Mouse (Mus musculus): ENCODE measurements around the gene Pamr1. TPM values are rescaled to one million over a fixed set of nuclear protein-coding genes. Genes with fewer than 3 reads are reported as not detected.
A peak's percentile ranks its signal among the peaks of the same experiment; 100 is the strongest.

The Pamr1 gene
- total RNA-seq, 1 experiment from 2014 or later: 0.58 TPM

DNA sequence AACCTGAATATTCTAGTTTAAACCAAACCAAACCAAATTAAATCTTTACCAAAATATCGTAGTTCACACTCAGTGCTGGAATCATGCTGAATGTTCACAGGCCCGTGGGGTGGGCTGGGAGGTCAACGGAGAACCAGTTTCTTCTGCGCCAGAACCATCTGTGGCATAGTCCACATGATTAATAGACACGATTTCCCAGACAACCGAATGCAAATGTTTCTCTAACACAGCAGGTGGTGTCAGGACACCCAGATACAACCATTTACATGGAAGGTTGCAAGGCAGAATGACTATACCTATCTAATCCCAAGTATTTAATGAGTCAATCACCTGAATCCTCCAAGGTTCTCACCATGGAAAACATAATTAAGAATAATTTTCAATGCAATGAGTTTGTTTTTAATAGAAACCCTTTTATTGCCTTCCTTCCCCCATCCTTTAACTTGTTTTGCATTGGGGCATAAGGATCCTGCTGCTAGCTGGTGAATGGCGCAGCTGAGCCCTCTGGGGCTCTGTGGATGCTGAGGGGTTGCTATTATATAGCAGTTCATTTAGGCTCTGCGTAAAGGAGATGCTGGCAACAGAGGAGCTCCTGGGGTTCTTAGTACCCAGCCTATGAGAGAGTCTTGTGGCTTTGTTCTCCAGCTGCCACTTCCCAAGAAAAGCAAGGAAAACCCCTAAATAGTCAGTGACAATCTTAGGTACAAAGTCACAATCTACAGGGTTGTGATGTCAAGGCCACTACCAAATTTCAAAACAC, 106.3 kb downstream of the Pamr1 start:
- ATAC-seq (ENCODE audit: extremely low read depth, insufficient number of reproducible peaks, low FRiP score, poor library complexity, severe bottlenecking): no peak

DNA sequence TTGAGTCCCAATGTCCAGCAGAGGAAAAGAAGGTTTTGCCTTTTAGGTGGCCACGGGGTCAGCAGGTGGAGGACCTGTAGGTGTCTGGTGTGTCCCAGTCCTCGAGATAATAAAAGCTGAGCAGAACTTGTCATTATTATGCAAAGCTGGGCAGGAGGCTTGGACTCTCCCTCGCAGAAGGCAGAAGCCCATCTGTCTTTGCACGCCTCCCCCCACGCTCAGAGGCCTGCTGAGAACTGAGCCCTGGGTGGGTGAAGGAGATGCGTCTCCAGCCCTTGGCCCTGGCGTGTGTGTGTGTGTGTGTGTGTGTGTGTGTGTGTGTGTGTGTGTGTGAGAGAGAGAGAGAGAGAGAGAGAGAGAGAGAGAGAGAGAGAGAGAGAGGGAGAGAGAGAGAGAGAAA, 107.9 kb downstream of the Pamr1 start:
- ATAC-seq (ENCODE audit: extremely low read depth, insufficient number of reproducible peaks, low FRiP score, poor library complexity, severe bottlenecking): no peak

DNA sequence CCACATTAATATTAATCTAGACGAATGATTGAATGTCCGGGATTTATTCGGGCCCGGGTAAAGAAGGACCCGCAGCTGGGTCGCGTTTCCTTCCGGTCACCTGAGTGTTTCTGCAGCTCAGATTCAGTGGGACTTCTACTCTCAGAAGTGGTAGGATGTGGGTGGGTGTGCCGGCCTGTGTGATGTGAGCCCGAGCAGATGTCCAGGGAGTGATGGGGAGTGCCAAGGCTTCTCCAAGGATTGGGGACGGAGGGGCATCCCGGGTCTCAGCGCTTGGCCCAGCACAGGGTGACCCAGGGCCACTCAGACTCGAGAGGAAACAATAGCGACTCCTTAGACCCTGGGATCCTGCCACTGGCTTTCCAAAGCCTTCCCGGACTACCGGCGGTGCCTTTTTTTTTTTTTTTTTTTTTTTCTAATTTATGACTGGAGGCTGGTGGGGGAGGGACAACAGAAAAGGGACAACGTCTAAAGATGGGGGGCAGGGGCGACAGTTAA, 108.4 kb downstream of the Pamr1 start, which contains the start of gene Slc1a2:
Slc1a2 (plus strand) TSS at position 497 of the 498 bp plus-strand sequence.
- ATAC-seq (ENCODE audit: extremely low read depth, insufficient number of reproducible peaks, low FRiP score, poor library complexity, severe bottlenecking): no peak

DNA sequence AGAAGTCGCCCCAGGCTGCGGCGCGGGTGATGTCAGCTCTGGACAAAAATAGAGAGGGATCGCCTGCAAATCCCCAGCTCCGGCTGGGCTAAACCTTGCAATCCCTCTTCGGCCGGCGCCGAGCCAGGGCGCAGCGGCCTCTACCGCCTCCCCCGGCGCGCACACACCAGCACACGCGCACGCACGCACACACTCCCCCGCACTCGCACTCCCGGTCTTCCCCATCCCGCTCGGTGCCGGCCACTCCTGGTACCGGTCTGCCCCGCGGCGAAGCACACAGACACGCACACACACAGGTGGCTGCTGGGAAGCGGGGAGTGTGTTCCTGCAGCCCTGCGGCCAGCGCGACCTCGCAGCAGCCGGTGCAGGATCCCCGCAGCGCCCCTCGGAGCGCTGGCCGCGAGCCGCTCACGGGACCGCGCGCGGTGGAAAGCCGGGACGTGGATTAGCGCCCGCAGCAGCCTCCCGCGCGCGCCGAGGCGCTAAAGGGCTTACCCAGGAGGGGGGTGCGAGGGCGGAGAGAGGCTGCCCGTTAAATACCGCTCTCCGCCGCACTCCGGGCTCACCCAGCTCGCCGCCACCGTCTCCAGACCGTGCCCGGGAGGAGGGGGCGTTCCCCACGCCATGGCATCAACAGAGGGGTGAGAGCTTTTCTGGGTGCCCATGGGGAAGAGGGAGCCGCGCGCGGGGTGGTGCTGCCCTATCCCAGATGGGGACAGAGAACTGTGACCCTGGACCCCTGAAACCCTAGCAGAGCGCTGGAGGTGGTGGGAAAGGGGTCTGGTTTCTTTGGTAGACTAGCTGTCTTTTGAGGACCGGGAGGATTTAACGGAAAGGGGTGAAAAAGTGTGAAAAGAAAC, 109.1 kb downstream of the Pamr1 start:
- ATAC-seq (ENCODE audit: extremely low read depth, insufficient number of reproducible peaks, low FRiP score, poor library complexity, severe bottlenecking): no peak

DNA sequence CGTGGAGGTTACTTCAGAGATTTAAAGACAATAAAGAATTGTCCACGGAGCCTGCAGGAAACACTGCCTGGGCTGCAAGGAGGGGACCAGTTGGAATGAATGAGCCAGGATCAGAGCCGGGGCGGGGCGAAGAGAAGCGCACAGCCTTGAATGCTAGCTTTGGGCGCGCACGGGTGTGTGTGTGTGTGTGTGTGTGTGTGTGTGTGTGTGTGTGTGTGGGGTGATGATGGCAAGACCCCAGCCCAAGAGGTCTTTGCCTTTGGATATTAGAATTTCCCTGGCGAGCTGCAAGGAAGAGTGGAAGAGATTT, 109.7 kb downstream of the Pamr1 start:
- no peak for ATAC-seq (ENCODE audit: extremely low read depth, insufficient number of reproducible peaks, low FRiP score, poor library complexity, severe bottlenecking)

DNA sequence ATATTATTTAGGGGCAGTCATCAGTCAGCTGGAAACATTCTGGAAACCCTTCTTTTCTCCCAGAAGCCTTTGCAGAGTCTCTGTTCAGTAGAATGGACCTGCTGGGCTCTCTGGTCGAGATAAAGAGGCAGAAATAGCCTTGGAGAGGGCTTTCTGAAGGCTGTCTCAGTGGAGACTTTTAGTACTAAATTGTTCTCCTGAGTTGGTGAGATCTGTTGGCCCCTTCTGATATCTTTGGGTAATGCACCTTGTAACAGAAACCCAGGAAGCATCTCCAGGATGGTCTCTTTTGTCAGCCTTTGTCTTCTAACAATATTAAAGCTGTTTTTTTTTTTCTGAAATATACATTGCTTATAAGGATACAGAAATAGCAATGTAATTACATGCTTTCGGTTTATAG, 111.2 kb downstream of the Pamr1 start:
- no peak for ATAC-seq (ENCODE audit: extremely low read depth, insufficient number of reproducible peaks, low FRiP score, poor library complexity, severe bottlenecking)

DNA sequence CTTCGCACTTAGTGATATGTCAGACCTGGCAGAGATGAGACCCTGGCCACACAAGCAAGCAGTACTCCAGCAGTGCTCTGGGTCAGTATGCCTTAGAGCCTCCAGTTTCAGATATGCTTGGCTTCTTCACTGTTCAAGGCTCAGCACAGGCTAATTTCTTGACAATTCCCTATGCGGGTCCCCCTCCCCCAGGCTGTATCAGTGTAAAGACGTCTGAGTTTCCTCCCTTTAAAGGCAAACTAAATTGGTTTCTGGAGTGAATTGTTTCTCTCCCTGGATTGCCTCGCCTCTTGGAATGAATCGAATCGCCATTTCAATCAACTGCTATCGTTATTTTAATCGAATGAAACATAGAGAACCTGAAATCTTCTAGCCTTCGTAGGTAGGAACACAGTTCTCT, 113.1 kb downstream of the Pamr1 start:
- ATAC-seq (ENCODE audit: extremely low read depth, insufficient number of reproducible peaks, low FRiP score, poor library complexity, severe bottlenecking): no peak

DNA sequence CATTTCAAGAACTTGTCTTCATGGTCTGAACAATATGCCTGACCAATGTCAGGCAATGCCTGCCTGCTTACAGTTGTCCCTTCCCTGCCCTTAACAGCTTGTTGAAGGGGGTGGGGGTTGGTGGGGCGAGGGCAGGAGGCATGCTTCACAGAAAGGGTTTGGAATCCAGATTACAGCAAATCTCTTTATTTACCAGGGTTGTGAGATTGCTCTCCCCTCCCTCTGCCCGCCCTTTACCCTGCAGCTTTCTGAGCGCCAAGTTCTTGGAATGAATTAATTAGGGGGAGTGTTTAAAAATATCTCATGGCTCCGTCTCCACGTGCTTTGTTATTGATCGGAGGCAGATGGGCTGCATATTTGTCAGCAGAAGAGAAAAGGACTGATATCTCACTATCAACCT, 113.5 kb downstream of the Pamr1 start:
- ATAC-seq (ENCODE audit: extremely low read depth, insufficient number of reproducible peaks, low FRiP score, poor library complexity, severe bottlenecking): no peak

DNA sequence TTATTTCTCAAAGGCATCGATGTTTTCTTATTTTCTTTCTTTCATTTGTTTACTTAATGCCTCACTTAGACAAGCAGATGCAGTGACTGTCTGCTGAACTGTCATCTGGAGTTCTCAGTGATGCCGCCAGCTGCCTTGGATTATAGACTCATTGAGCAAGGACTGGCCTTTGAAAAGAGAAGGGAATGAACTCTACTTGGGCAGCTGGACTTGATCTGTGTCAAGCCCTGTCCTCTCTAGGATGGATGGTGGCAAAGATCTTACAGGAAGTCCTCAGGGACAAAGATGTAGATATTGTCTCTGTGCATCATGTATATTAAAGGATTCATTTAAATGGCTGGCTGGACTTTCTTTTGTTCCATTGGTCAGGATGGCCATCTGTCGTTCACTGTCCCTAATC, 114.1 kb downstream of the Pamr1 start:
- ATAC-seq (ENCODE audit: extremely low read depth, insufficient number of reproducible peaks, low FRiP score, poor library complexity, severe bottlenecking): no peak

DNA sequence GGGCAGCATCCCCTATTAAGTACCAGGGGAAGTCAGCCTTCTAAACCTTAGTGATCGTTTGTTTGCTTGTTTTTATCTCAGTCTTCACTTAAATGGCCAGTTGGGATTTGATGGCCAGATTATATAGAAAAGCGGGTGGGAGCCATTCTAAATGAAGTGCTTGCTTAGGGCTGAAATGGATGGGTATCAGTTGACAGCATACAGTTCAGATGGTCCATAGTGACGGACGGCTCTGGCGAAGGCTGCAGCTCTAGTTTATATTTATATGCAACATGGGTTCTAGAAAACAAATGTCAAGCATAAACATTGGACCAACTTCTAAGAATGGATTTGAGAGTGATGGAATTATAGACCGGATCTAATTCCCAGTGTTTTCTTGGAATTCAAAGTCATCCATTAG, 118.2 kb downstream of the Pamr1 start:
- no peak for ATAC-seq (ENCODE audit: extremely low read depth, insufficient number of reproducible peaks, low FRiP score, poor library complexity, severe bottlenecking)

DNA sequence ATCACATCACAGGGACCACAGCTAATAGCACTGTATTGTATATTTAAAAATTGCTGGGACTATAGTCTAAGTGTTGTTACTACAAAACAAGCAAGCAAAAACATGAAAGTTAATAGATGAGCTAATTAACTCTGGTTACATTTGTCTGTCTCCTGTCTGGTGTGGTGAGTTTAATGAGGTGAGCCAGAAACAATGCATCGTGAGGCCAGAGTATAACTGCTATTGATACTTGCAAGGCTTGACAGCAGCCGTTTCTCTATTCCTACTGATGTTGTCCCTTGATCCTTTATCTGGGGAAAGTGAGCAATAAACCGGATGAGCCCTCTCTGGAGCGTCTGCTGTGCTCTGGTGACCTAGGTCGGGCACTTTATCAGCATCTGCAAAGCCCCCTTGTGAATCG, 119.8 kb downstream of the Pamr1 start:
- ATAC-seq (ENCODE audit: extremely low read depth, insufficient number of reproducible peaks, low FRiP score, poor library complexity, severe bottlenecking): no peak

DNA sequence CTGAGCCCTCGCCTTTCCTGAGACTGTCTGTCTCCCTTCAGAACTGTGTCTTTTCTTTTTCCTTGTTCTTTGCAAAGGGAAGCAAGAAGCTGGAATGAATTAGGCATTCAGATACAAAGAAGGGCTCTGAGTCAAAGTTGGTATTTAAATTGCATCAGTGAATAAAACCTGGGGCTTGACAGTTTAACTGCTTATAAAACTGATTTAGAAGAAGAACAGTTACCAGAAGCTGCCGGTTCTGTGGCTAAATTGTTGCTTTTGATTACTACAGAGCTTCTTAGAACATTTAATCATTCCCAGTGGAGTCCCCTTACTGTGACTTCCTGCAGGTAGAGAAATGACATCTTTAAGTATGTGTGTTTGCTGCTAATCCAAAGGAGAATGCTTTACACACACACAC, 124.8 kb downstream of the Pamr1 start:
- no peak for ATAC-seq (ENCODE audit: extremely low read depth, insufficient number of reproducible peaks, low FRiP score, poor library complexity, severe bottlenecking)

DNA sequence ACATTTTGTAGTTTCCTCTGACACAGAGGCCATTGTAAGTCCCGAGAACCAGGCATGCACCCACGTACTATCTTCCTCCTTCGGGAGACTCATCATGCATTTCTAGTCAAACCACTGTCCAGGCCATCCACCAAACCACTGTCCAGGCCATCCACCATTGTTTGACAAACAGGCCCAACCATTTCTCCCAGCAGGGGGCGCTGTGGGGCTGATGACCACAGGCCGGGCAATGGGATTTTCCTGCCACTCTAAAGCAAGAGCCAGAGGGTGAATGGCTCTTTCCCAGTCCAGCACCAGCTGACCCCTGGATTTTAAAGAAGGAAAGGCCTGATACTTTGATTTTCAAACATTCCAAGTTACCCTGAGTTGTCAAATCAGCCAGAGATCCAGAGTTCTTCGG, 125.5 kb downstream of the Pamr1 start:
- ATAC-seq (ENCODE audit: extremely low read depth, insufficient number of reproducible peaks, low FRiP score, poor library complexity, severe bottlenecking): no peak

DNA sequence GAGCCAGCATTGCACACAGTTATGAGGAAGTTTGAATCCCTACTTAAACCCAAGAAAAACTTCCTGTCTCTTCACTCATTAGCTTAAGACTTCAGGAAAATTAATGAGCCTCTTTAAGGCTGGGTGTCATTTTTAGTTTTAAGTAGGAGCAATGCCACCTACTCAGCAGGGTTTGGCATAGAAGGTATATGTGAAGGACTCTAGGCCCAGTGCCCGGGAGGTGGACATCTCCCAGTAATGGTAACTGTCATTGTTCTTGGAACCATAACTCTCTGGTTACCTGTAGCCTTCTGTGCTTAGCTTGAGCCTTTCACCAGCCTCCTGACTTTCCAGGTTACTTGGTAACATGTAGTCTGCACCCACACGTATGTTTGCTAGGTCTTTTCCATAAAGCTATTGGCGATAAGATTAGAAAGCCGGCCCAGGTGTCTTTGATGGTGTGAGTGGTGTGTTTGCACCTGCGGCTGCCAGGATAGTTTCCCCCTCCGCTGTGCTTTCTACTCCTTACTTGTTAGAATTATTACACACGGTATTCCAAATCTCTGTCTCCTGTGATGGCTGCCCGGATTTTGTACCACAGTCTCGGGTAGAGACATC, 127.0 kb downstream of the Pamr1 start:
- no peak for ATAC-seq (ENCODE audit: extremely low read depth, insufficient number of reproducible peaks, low FRiP score, poor library complexity, severe bottlenecking)

DNA sequence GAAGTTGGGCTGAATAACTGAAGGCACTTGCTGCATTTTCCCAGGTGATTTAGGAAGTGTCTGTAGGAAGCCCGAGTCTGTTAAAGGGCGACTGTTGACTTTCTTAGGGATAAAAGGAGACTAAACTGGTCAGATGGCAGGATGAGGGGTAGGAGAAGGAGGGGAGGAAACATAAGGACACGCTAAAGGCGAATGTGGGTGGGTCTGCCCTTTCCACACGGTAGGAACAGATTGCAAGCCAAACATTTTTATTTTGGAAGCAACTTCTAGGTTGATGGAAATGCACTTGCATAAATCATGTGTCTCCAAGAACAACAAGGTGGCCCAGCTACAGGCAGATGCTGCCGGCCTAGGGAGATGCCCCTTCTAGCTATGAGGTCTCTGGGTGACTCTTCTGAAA, 127.6 kb downstream of the Pamr1 start:
- no peak for ATAC-seq (ENCODE audit: extremely low read depth, insufficient number of reproducible peaks, low FRiP score, poor library complexity, severe bottlenecking)

DNA sequence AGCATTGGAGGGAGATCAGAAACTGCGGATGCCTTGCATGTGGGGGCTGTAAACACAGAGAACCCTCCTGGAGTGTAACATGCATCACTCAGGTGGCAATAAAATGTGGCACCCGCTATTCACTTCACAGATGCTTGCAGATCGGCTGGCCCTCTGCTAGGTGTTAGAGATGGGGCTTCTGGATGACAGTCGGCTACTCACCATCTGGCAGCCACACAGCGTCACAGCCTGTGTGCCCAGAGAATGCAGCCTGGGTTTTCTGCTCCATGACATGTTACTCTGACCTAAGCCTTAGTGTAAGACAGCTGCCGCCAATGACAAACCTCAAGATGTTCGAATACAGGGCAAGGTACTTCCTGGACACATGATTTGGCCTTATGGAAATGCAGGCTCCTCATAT, 131.5 kb downstream of the Pamr1 start:
- no peak for ATAC-seq (ENCODE audit: extremely low read depth, insufficient number of reproducible peaks, low FRiP score, poor library complexity, severe bottlenecking)

DNA sequence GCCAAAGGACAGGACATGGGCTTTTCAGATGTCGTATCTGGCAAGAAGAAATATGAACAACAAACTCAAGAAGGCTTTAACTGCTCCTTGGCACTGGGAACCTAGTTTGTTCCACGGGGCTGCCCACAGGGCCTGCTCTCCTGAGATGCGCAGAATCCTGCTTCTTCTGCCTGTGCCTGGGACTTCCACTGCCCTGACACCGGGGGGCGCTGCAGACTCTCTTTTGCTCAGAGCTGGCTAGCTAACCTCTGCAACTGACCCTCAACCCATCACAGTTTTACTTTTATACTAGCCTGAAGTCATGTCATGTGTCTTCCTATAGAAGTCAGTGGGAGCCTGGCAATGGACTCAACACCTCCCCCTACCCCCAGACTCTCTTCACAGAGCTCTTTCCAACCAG, 132.4 kb downstream of the Pamr1 start:
- ATAC-seq (ENCODE audit: extremely low read depth, insufficient number of reproducible peaks, low FRiP score, poor library complexity, severe bottlenecking): 0 out of 2 replicates have a peak, but pooled peaks have one; percentile 30

DNA sequence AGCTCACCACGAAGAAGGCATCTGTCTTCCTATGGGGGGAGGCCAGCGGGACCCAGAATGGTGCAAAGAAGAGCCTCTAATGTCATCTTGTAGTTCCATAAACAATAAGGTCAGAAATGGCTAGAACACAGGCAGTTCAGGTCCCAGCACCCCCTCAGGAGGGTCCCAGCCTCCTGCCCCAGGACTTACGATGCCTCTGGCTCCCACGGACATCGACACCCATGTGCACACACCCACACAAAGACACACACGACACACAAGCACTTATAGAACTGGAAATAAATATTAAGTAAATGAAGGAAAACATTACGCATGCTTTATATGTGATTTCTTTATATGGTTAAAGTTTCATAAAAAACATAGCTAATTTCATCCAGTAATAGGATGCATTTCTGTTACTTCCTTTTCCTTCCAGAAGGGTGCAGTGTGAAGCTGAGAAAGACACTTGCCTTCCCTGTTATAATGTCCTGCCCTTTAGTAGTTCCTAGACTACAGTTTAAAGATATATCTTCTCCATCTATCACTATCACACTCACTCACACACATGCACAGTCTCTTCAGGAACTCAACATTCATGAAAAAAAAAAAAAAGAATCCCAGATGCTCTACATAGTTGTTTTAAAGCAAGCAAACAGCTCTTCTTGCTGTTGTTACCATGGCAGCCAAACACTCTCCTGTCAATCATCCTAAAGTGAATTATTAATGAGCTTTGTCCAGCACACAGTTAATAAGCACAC, 135.7 kb downstream of the Pamr1 start:
- no peak for ATAC-seq (ENCODE audit: extremely low read depth, insufficient number of reproducible peaks, low FRiP score, poor library complexity, severe bottlenecking)

DNA sequence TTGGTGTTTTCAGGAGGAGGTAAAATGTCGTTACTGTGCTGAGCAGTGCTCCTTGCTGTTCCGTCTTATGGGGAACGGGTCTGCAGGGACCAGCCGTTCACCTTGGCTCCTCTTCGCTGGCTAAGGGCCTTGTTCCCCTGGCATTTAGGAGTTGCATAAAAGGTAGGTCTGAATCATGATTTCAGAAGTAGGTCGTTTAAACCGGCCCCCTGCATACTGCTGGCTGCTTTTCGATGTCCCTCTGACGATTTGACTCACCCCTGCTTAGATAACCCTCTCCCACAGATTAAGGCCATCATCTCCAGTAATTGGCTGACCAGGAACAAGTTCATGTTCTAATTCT, 136.3 kb downstream of the Pamr1 start:
- ATAC-seq (ENCODE audit: extremely low read depth, insufficient number of reproducible peaks, low FRiP score, poor library complexity, severe bottlenecking): no peak

Measured in neutrophil, adult 5-6 weeks (primary cell).